In the genomic region with DNA sequence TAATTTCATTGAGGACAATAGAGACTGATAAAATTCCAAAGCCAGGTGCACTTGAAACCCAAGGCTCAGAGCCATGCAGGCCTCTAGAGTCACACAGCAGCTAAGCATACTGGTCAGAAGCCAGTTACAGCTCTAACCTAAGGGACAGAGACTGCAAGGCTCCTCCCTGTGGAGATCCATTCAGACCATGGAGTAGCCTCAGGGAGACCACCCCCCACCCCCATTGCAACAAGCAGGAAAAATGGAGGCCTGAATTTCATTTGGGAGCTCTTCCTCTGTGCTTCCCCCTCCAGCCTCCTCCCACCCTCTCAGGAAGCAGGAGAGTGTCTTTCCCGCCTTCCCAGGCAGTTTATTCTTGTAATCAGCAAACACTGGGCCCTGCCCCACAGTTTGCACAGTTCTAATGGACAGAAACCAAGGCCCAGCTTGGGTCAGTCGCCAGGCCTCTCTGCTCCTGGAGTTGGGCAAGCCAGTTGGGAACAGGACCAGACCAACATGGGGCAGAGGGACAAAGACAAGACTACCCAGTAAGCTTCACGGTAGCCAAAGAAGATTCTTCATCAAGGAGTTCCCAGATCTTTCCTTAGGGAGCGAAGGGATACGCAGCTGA, we compare ENCODE assay signal across 8 mouse cellular contexts. TPM values are rescaled to one million over a fixed set of nuclear protein-coding genes. Genes with fewer than 3 reads are reported as not detected.
DNase-seq lines count a peak whose midpoint lies in the region; ATAC-seq and TF ChIP-seq lines count a peak whose summit lies in the region.

No protein-coding gene starts in this region.

- ATAC-seq in kidney, postnatal 0 days (replicated peaks; ENCODE audit: low FRiP score, low read depth) = no peak
- ATAC-seq in limb, embryonic 14.5 days (ENCODE audit: low FRiP score, low read depth) = no peak
- no peak for ATAC-seq in midbrain, embryonic 15.5 days (replicated peaks)

- peak overlapping the region; percentile 89; the same call in 1 of the 2 replicates for H3K9ac ChIP-seq in kidney, postnatal 0 days (ENCODE audit: low read depth, low read length)
- H3K9ac ChIP-seq in limb, embryonic 14.5 days (ENCODE audit: low read depth, low read length, severe bottlenecking) = peak overlapping the region; percentile 99
- peak overlapping the region; percentile 96; the same call in 1 of the 2 replicates for H3K9ac ChIP-seq in midbrain, embryonic 15.5 days

- no peaks in the 10 kb centered on the region for H3K9me3 ChIP-seq in kidney, postnatal 0 days (replicated peaks; ENCODE audit: low read length)
- H3K9me3 ChIP-seq in forebrain, embryonic 10.5 days = no peaks in the 10 kb centered on the region
- no peaks in the 10 kb centered on the region for H3K9me3 ChIP-seq in limb, embryonic 14.5 days (ENCODE audit: control insufficient read depth, low read length)
- no peaks in the 10 kb centered on the region for H3K9me3 ChIP-seq in midbrain, embryonic 15.5 days

- H3K4me3 ChIP-seq in kidney, postnatal 0 days (replicated peaks; ENCODE audit: low read depth, low read length) = peak overlapping the region; percentile 88
- H3K4me3 ChIP-seq in forebrain, embryonic 10.5 days = peak overlapping the region; percentile 69
- H3K4me3 ChIP-seq in limb, embryonic 14.5 days (replicated peaks; ENCODE audit: low read length) = peak overlapping the region; percentile 94
- peak overlapping the region; percentile 97 for H3K4me3 ChIP-seq in midbrain, embryonic 15.5 days

- DNase-seq in kidney, postnatal 0 days (ENCODE audit: low spot score) = no peak
- DNase-seq in kidney, adult 8-10 months = no peak
- no peak for DNase-seq in forebrain, embryonic 10.5 days (ENCODE audit: extremely low spot score, low spot score)
- no peak for DNase-seq in limb, embryonic 14.5 days (ENCODE audit: low spot score)
- DNase-seq in thymus, adult 18-20 months = no peak
- DNase-seq in gastrocnemius, adult 8-10 months (ENCODE audit: low spot score in 2 of 2) = no peak
- DNase-seq in gastrocnemius, postnatal 36 days = no peak

- H3K4me1 ChIP-seq in kidney, postnatal 0 days (replicated peaks; ENCODE audit: insufficient read depth, low read length) = peaks cover 42% of the 10 kb centered on the region
- H3K4me1 ChIP-seq in forebrain, embryonic 10.5 days = peaks cover 75% of the 10 kb centered on the region
- H3K4me1 ChIP-seq in limb, embryonic 14.5 days (ENCODE audit: control insufficient read depth, insufficient read depth, low read length) = peaks cover 49% of the 10 kb centered on the region
- peaks cover 64% of the 10 kb centered on the region for H3K4me1 ChIP-seq in midbrain, embryonic 15.5 days

- H3K36me3 ChIP-seq in kidney, postnatal 0 days (ENCODE audit: insufficient read depth, low read length) = no peaks in the 10 kb centered on the region
- peaks cover 27% of the 10 kb centered on the region for H3K36me3 ChIP-seq in forebrain, embryonic 10.5 days (replicated peaks)
- peaks cover 19% of the 10 kb centered on the region for H3K36me3 ChIP-seq in limb, embryonic 14.5 days (ENCODE audit: control insufficient read depth, insufficient read depth, low read length)
- H3K36me3 ChIP-seq in midbrain, embryonic 15.5 days (replicated peaks) = no peaks in the 10 kb centered on the region

- no peak for TF ChIP-seq POLR2A in limb, embryonic 14.5 days (IDR thresholded peaks at IDR 0.05; ENCODE audit: borderline replicate concordance, extremely low read depth, insufficient read depth, insufficient read length)

- H3K4me2 ChIP-seq in kidney, postnatal 0 days (ENCODE audit: low read length) = peak overlapping the region; percentile 85
- peak overlapping the region; percentile 86 for H3K4me2 ChIP-seq in limb, embryonic 14.5 days (replicated peaks; ENCODE audit: low read depth, low read length, severe bottlenecking)
- H3K4me2 ChIP-seq in midbrain, embryonic 15.5 days = peak overlapping the region; percentile 94

- H3K27ac ChIP-seq in kidney, postnatal 0 days = peak overlapping the region; percentile 97
- peak overlapping the region; percentile 99 for H3K27ac ChIP-seq in forebrain, embryonic 10.5 days
- peak overlapping the region; percentile 100 for H3K27ac ChIP-seq in limb, embryonic 14.5 days (replicated peaks; ENCODE audit: low read depth, low read length)
- peak overlapping the region; percentile 98 for H3K27ac ChIP-seq in midbrain, embryonic 15.5 days

- WGBS in kidney, postnatal 0 days = 0% methylated on average over 5 of the region's 5 CpGs
- WGBS in forebrain, embryonic 10.5 days = under 1% methylated on average over 5 of the region's 5 CpGs
- WGBS in limb, embryonic 14.5 days = 1% methylated on average over 5 of the region's 5 CpGs
- 3% methylated on average over 5 of the region's 5 CpGs for WGBS in midbrain, embryonic 15.5 days

- TF ChIP-seq CTCF in kidney, postnatal 0 days (IDR thresholded peaks at IDR 0.05; ENCODE audit: low read depth) = no peak

- H3K27me3 ChIP-seq in kidney, postnatal 0 days (ENCODE audit: insufficient read depth, low read length) = no peaks in the 10 kb centered on the region
- no peaks in the 10 kb centered on the region for H3K27me3 ChIP-seq in forebrain, embryonic 10.5 days (ENCODE audit: poor library complexity, severe bottlenecking)
- no peaks in the 10 kb centered on the region for H3K27me3 ChIP-seq in limb, embryonic 14.5 days (ENCODE audit: control insufficient read depth, insufficient read depth, low read length)
- H3K27me3 ChIP-seq in midbrain, embryonic 15.5 days (replicated peaks) = no peaks in the 10 kb centered on the region

- intact Hi-C loops in gastrocnemius, postnatal 36 days (cut with DNase I) = no loop called here

RNA-seq across cellular contexts. Expression of gene Gm19426, which starts 1.5 kb away (rescaled TPM):
- 8.7 and 9.3 TPM in 2 replicates for polyA plus RNA-seq in kidney, postnatal 0 days (2015; fragmentation: Nextera tagmentation; extraction: Ambion mirVana)
- polyA plus RNA-seq in forebrain, embryonic 10.5 days (2016; fragmentation: Nextera tagmentation; extraction: Ambion mirVana) = 8.5 and 8.8 TPM in 2 replicates
- polyA plus RNA-seq in limb, embryonic 14.5 days (2012; rRNA removed) = 11.6 and 14.9 TPM in 2 replicates
- 4.3 and 5.7 TPM in 2 replicates for polyA plus RNA-seq in limb, embryonic 14.5 days (2014; fragmentation: Nextera tagmentation; extraction: Ambion mirVana)
- polyA plus RNA-seq in midbrain, embryonic 15.5 days (2015; fragmentation: Nextera tagmentation; extraction: Ambion mirVana) = 3.6 and 4.6 TPM in 2 replicates
- under 1 TPM in 1 of 4 experiments, not detected in 3; 0.60 TPM for total RNA-seq in gastrocnemius, adult 8-10 months (2022)
- under 1 TPM in 1 of 2 experiments, not detected in 1; 0.51 TPM for total RNA-seq in gastrocnemius, postnatal 36 days (2021)

RNA-seq across cellular contexts. Expression of gene Ypel4, which starts 8.1 kb away (rescaled TPM):
- polyA plus RNA-seq in kidney, postnatal 0 days (2015; fragmentation: Nextera tagmentation; extraction: Ambion mirVana) = 4.1 TPM in 2 replicates
- 6.4 and 8.2 TPM in 2 replicates for polyA plus RNA-seq in forebrain, embryonic 10.5 days (2016; fragmentation: Nextera tagmentation; extraction: Ambion mirVana)
- polyA plus RNA-seq in limb, embryonic 14.5 days (2012; rRNA removed) = 13.2 and 14.6 TPM in 2 replicates
- polyA plus RNA-seq in limb, embryonic 14.5 days (2014; fragmentation: Nextera tagmentation; extraction: Ambion mirVana) = 7.4 and 9.0 TPM in 2 replicates
- 27.5 and 28.0 TPM in 2 replicates for polyA plus RNA-seq in midbrain, embryonic 15.5 days (2015; fragmentation: Nextera tagmentation; extraction: Ambion mirVana)
- under 1 TPM in 3 of 4 experiments, not detected in 1; 0.34 to 0.54 (median 0.54) TPM for total RNA-seq in gastrocnemius, adult 8-10 months (2022)
- under 1 TPM; 0.35 to 0.61 TPM for total RNA-seq in gastrocnemius, postnatal 36 days (2021)

RNA-seq across cellular contexts. Expression of gene Clp1, which starts 14.8 kb away (rescaled TPM):
- polyA plus RNA-seq in kidney, postnatal 0 days (2015; fragmentation: Nextera tagmentation; extraction: Ambion mirVana) = 24.5 and 26.0 TPM in 2 replicates
- 53.6 and 56.8 TPM in 2 replicates for polyA plus RNA-seq in forebrain, embryonic 10.5 days (2016; fragmentation: Nextera tagmentation; extraction: Ambion mirVana)
- polyA plus RNA-seq in limb, embryonic 14.5 days (2012; rRNA removed) = 19.5 and 21.1 TPM in 2 replicates
- polyA plus RNA-seq in limb, embryonic 14.5 days (2014; fragmentation: Nextera tagmentation; extraction: Ambion mirVana) = 30.7 and 30.9 TPM in 2 replicates
- polyA plus RNA-seq in midbrain, embryonic 15.5 days (2015; fragmentation: Nextera tagmentation; extraction: Ambion mirVana) = 24.4 and 25.2 TPM in 2 replicates
- 1 to 10 TPM; 3.7 to 4.3 (median 4.1) TPM for total RNA-seq in gastrocnemius, adult 8-10 months (2022)
- total RNA-seq in gastrocnemius, postnatal 36 days (2021) = 1 to 10 TPM; 2.8 to 3.6 TPM

RNA-seq across cellular contexts. Expression of gene Zdhhc5, which starts 27.0 kb away (rescaled TPM):
- 25.9 and 29.2 TPM in 2 replicates for polyA plus RNA-seq in kidney, postnatal 0 days (2015; fragmentation: Nextera tagmentation; extraction: Ambion mirVana)
- 28.4 and 29.5 TPM in 2 replicates for polyA plus RNA-seq in forebrain, embryonic 10.5 days (2016; fragmentation: Nextera tagmentation; extraction: Ambion mirVana)
- polyA plus RNA-seq in limb, embryonic 14.5 days (2012; rRNA removed) = 46.6 and 55.4 TPM in 2 replicates
- polyA plus RNA-seq in limb, embryonic 14.5 days (2014; fragmentation: Nextera tagmentation; extraction: Ambion mirVana) = 34.0 and 36.5 TPM in 2 replicates
- 19.0 and 19.9 TPM in 2 replicates for polyA plus RNA-seq in midbrain, embryonic 15.5 days (2015; fragmentation: Nextera tagmentation; extraction: Ambion mirVana)
- total RNA-seq in gastrocnemius, adult 8-10 months (2022) = 100 to 1,000 TPM in 1 of 4 experiments, 10 to 100 TPM in 3; 78.4 to 100 (median 81.7) TPM
- total RNA-seq in gastrocnemius, postnatal 36 days (2021) = 10 to 100 TPM; 57.5 to 62.2 TPM

RNA-seq across cellular contexts. Expression of gene Serping1, which starts 33.3 kb away (rescaled TPM):
- polyA plus RNA-seq in kidney, postnatal 0 days (2015; fragmentation: Nextera tagmentation; extraction: Ambion mirVana) = 140 and 156 TPM in 2 replicates
- polyA plus RNA-seq in forebrain, embryonic 10.5 days (2016; fragmentation: Nextera tagmentation; extraction: Ambion mirVana) = 22.7 and 23.2 TPM in 2 replicates
- 38.9 and 41.2 TPM in 2 replicates for polyA plus RNA-seq in limb, embryonic 14.5 days (2012; rRNA removed)
- 44.1 and 44.4 TPM in 2 replicates for polyA plus RNA-seq in limb, embryonic 14.5 days (2014; fragmentation: Nextera tagmentation; extraction: Ambion mirVana)
- 32.9 and 37.0 TPM in 2 replicates for polyA plus RNA-seq in midbrain, embryonic 15.5 days (2015; fragmentation: Nextera tagmentation; extraction: Ambion mirVana)
- total RNA-seq in gastrocnemius, adult 8-10 months (2022) = 10 to 100 TPM; 22.0 to 55.1 (median 36.1) TPM
- total RNA-seq in gastrocnemius, postnatal 36 days (2021) = 10 to 100 TPM; 44.8 to 46.5 TPM
